Mouse (Mus musculus): ENCODE measurements around the gene Rpap2.

DNA sequence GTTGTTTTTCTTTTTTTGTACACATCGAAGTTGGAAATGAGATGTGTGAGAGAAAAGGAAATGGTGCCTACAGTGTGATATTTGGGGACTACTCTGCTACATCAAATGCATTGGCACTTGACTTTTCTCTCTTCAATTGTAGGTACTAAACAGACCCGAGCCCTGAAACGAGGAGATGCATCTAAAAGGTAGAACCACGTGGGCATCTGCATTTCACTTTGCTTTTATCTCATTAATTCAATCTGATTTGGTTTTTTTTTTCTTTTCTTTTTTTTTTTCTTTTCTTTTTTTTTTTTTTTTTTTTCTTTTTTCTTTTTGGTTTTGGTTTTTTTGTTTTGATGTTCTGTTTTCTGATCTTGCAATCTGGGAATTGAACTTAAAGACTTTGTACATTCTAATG, 1.2 kb downstream of the Rpap2 start:
- TF ChIP-seq CTCF (IDR thresholded peaks at IDR 0.05) (no peak), EP300 (IDR thresholded peaks at IDR 0.05) (no peak)
